In the genomic region with DNA sequence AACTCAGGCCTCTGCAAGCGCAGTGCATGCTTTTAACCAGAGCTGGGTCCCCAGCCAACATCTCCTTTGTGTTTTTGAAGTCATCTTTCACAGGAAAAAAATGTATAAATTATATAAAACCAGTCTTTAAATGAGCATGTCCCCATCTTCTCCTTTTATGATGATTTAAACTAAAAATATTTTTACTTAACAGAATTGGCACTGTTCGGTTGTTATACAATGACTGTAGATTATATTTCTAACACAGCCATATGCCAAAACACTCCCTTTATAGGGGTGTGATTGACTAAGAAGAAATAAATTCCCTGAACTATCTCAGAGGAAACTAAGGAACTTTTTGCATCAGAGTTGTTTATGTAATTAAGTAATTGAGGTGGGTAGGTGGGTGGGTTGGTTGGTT, we compare ENCODE assay signal across 21 mouse cellular contexts. TPM values are rescaled to one million over a fixed set of nuclear protein-coding genes. Genes with fewer than 3 reads are reported as not detected.
"Had no signal": no experiment of that assay in that cellular context is flagged by ENCODE, and none has a peak within 500 bp of the region (broad histone marks: within the 10 kb centered on the region; RNA-seq: fewer than 3 reads in every experiment).

No protein-coding gene starts in this region.

- H3K4me3 ChIP-seq: midbrain, embryonic 10.5 days; midbrain, embryonic 12.5 days; myocyte; neural tube, embryonic 13.5 days; neural tube, embryonic 15.5 days; stomach, embryonic 15.5 days had no signal

- DNase-seq: liver, postnatal 0 days; lung, embryonic 14.5 days; lung, postnatal 10 days; lung, postnatal 4 days; midbrain, embryonic 14.5 days; retina, postnatal 1 day; right cerebral cortex, adult 18-20 months; right cerebral cortex, postnatal 14 days; thymus, adult 18-20 months; thymus, postnatal 14 days; thymus, postnatal 36 days had no signal

- H3K27ac ChIP-seq: midbrain, embryonic 10.5 days; midbrain, embryonic 12.5 days; neural tube, embryonic 13.5 days; neural tube, embryonic 15.5 days; stomach, embryonic 15.5 days; stomach, postnatal 0 days had no signal

- ATAC-seq: midbrain, embryonic 16.5 days had no signal

RNA-seq across cellular contexts. Expression of a gene that starts 48.0 kb away (rescaled TPM):
- total RNA-seq: megakaryocyte, adult 5-6 weeks; megakaryocyte-erythroid progenitor cell, adult 5-6 weeks had no signal
